Mouse (Mus musculus) c-Kit-positive CD71-negative TER-119-negative erythroid progenitor cells, embryonic 14.5 days (primary cell): Measurements from ENCODE around the gene Cmtr1.
"Not testable (repeated sequence)": the region's sequence is repeated elsewhere in the genome, so short reads cannot be mapped to it uniquely, and the experiment has no call there.

ENCODE experiments used
- DNase-seq: peaks from one replicate; pipeline ENCODE4 v3.0.0-alpha.2; 2013; ENCODE audit warnings: low read depth

Gene Cmtr1

GRCm38 (mm10) chr17:29660076-29660761, at the start of gene Cmtr1:
Gene Cmtr1 (plus strand): TSS chr17:29660595.
- peak; percentile 93 for DNase-seq

- DNase-seq: not testable (repeated sequence)
These were observed 46.9 kb upstream of the Cmtr1 start for GRCm38 (mm10) chr17:29613453-29613852.

- peak; percentile 92 for DNase-seq
These were observed 46.0 kb upstream of the Cmtr1 start, which contains the start of the genes Rnf8 and Gm28043 for GRCm38 (mm10) chr17:29614115-29615023. Gene Rnf8 (plus strand): TSS chr17:29614790. Gene Gm28043 (plus strand): TSS chr17:29614876.

GRCm38 (mm10) chr17:29615024-29615551, 45.3 kb upstream of the Cmtr1 start:
- DNase-seq: no peak

- DNase-seq: no peak
These were observed 44.8 kb upstream of the Cmtr1 start for GRCm38 (mm10) chr17:29615616-29616015.

GRCm38 (mm10) chr17:29619231-29619630, 41.2 kb upstream of the Cmtr1 start:
- no peak for DNase-seq

GRCm38 (mm10) chr17:29623488-29623887, 36.9 kb upstream of the Cmtr1 start:
- no peak for DNase-seq

- DNase-seq: no peak
These were observed 33.1 kb upstream of the Cmtr1 start for GRCm38 (mm10) chr17:29627285-29627684.

- DNase-seq: no peak
These were observed 31.4 kb upstream of the Cmtr1 start for GRCm38 (mm10) chr17:29628946-29629345.

GRCm38 (mm10) chr17:29629620-29630019, 30.8 kb upstream of the Cmtr1 start:
- DNase-seq: no peak

- DNase-seq: no peak
These were observed 28.1 kb upstream of the Cmtr1 start for GRCm38 (mm10) chr17:29632312-29632711.

GRCm38 (mm10) chr17:29635492-29635891, 24.9 kb upstream of the Cmtr1 start:
- DNase-seq: no peak

GRCm38 (mm10) chr17:29636118-29636517, 24.3 kb upstream of the Cmtr1 start:
- DNase-seq: no peak

- DNase-seq: no peak
These were observed 23.0 kb upstream of the Cmtr1 start for GRCm38 (mm10) chr17:29637377-29637776.

GRCm38 (mm10) chr17:29637895-29638294, 22.5 kb upstream of the Cmtr1 start:
- no peak for DNase-seq

- DNase-seq: no peak
These were observed 19.4 kb upstream of the Cmtr1 start for GRCm38 (mm10) chr17:29640971-29641370.

- no peak for DNase-seq
These were observed 18.2 kb upstream of the Cmtr1 start for GRCm38 (mm10) chr17:29642219-29642618.

GRCm38 (mm10) chr17:29658249-29658648, 2.1 kb upstream of the Cmtr1 start:
- DNase-seq: no peak

- no peak for DNase-seq
These were observed 482 bp downstream of the Cmtr1 start for GRCm38 (mm10) chr17:29660762-29661391.

GRCm38 (mm10) chr17:29662145-29662544, 1.8 kb downstream of the Cmtr1 start:
- no peak for DNase-seq

GRCm38 (mm10) chr17:29668051-29668986, 7.9 kb downstream of the Cmtr1 start:
- no peak for DNase-seq
